Comparison of ENCODE assay signal across 18 mouse cellular contexts in genomic region chr3:107529182-107529581, GRCm38 (mm10). TPM values are rescaled to one million over a fixed set of nuclear protein-coding genes. Genes with fewer than 3 reads are reported as not detected.
DNase-seq lines count a peak whose midpoint lies in the region; ATAC-seq and TF ChIP-seq lines count a peak whose summit lies in the region.
"Had no signal": no experiment of that assay in that cellular context is flagged by ENCODE, and none has a peak within 500 bp of the region (broad histone marks: within the 10 kb centered on the region; RNA-seq: fewer than 3 reads in every experiment).

No protein-coding gene starts in this region.

- H3K79me2 ChIP-seq in macrophage (ENCODE audit: inconsistent target): no peaks in the 10 kb centered on the region

- no peak for DNase-seq in cerebellum, adult 2 months
- DNase-seq in cerebellum, adult 11-12 months: no peak
- no peak for DNase-seq in neural tube, embryonic 10.5 days (ENCODE audit: extremely low spot score, low spot score)
- DNase-seq in thymus, postnatal 4 days: no peak
- DNase-seq in lung, postnatal 10 days: no peak
- DNase-seq in cerebellum, adult 8-10 months: no peak

- peak overlapping the region; percentile 42; the same call in 1 of the 2 replicates for H3K27ac ChIP-seq in cerebellum, adult 2 months (ENCODE audit: insufficient read depth, low read length)
- H3K27ac ChIP-seq in neural tube, embryonic 13.5 days (replicated peaks): peak overlapping the region; percentile 85
- H3K27ac ChIP-seq in macrophage: peak overlapping the region; percentile 19
- H3K27ac ChIP-seq: kidney, postnatal 0 days; limb, embryonic 12.5 days had no signal

- H3K4me2 ChIP-seq in neural tube, embryonic 13.5 days: peak overlapping the region; percentile 37; the same call in 1 of the 2 replicates

- no peak for TF ChIP-seq CTCF in cerebellum, adult 2 months (IDR thresholded peaks at IDR 0.05; ENCODE audit: borderline replicate concordance, insufficient read depth, low read depth, low read length)

- peak; percentile 2; the same call in 1 of the 2 replicates for ATAC-seq in neural tube, embryonic 13.5 days (ENCODE audit: low read depth)
- ATAC-seq: inflammation-experienced regulatory T-cells, adult 6 months had no signal

- H3K36me3 ChIP-seq in neural tube, embryonic 13.5 days: no peaks in the 10 kb centered on the region
- H3K36me3 ChIP-seq in macrophage (ENCODE audit: inconsistent target): no peaks in the 10 kb centered on the region
- H3K36me3 ChIP-seq: G1E; limb, embryonic 12.5 days had no signal

- 69% methylated on average over 5 of the region's 5 CpGs for WGBS in cerebellum, adult 2 months
- 70% methylated on average over 5 of the region's 5 CpGs for WGBS in neural tube, embryonic 13.5 days
- WGBS in macrophage (ENCODE audit: missing documents): 74% methylated on average over 5 of the region's 5 CpGs

- peaks cover 29% of the 10 kb centered on the region for H3K4me1 ChIP-seq in cerebellum, adult 2 months (ENCODE audit: control insufficient read depth, insufficient read depth, low read length)
- H3K4me1 ChIP-seq in neural tube, embryonic 13.5 days (replicated peaks): peaks cover 27% of the 10 kb centered on the region

- H3K9me3 ChIP-seq in neural tube, embryonic 13.5 days: no peaks in the 10 kb centered on the region
- H3K9me3 ChIP-seq: G1E; limb, embryonic 12.5 days had no signal

- H3K9ac ChIP-seq in neural tube, embryonic 13.5 days: no peak overlapping the region
- H3K9ac ChIP-seq: limb, embryonic 12.5 days had no signal

- H3K4me3 ChIP-seq in cerebellum, adult 2 months (replicated peaks; ENCODE audit: insufficient read depth, low read depth, low read length): no peak overlapping the region
- no peak overlapping the region for H3K4me3 ChIP-seq in neural tube, embryonic 13.5 days
- H3K4me3 ChIP-seq in macrophage (ENCODE audit: inconsistent target): no peak overlapping the region
- H3K4me3 ChIP-seq: limb, embryonic 12.5 days had no signal

- no peaks in the 10 kb centered on the region for H3K27me3 ChIP-seq in cerebellum, adult 2 months (ENCODE audit: control insufficient read depth, insufficient read depth, low read length)
- no peaks in the 10 kb centered on the region for H3K27me3 ChIP-seq in neural tube, embryonic 13.5 days
- H3K27me3 ChIP-seq: limb, embryonic 12.5 days had no signal

- TF ChIP-seq POLR2A in cerebellum, adult 2 months (IDR thresholded peaks at IDR 0.05; ENCODE audit: borderline replicate concordance, insufficient read depth, low read length): no peak

RNA-seq across cellular contexts. Expression of gene Slc6a17, which starts 11.4 kb away (rescaled TPM):
- 158 and 176 TPM in 2 replicates for polyA plus RNA-seq in cerebellum, adult 2 months (2012; rRNA removed)
- 8.1 and 8.7 TPM in 2 replicates for polyA plus RNA-seq in neural tube, embryonic 13.5 days (2015; fragmentation: Nextera tagmentation; extraction: Ambion mirVana)
- total RNA-seq in macrophage (2018; cell fraction: chromatin; rRNA removed): 1 to 10 TPM in 4 of 26 experiments, under 1 TPM in 7, not detected in 15; 0.25 to 1.9 (median 0.66) TPM
- total RNA-seq in macrophage (2018; cell fraction: cytosol; rRNA removed): under 1 TPM in 15 of 26 experiments, not detected in 11; under 0.01 to 0.47 (median 0.10) TPM
- 1 to 10 TPM in 2 of 26 experiments, under 1 TPM in 6, not detected in 18; 0.20 to 1.3 (median 0.40) TPM for total RNA-seq in macrophage (2018; cell fraction: nucleus; rRNA removed)
- polyA plus RNA-seq in macrophage (2018): 0.04 to 0.05 TPM in 2 of 3 replicates, not detected in the other
- polyA plus RNA-seq: G1E; inflammation-experienced regulatory T-cells, adult 6 months had no signal

RNA-seq across cellular contexts. Expression of gene Ubl4b, which starts 25.7 kb away (rescaled TPM):
- not detected in 2 replicates for polyA plus RNA-seq in cerebellum, adult 2 months (2012; rRNA removed)
- not detected in 2 replicates for polyA plus RNA-seq in neural tube, embryonic 13.5 days (2015; fragmentation: Nextera tagmentation; extraction: Ambion mirVana)
- total RNA-seq in macrophage (2018; cell fraction: chromatin; rRNA removed): not detected
- not detected for total RNA-seq in macrophage (2018; cell fraction: cytosol; rRNA removed)
- total RNA-seq in macrophage (2018; cell fraction: nucleus; rRNA removed): not detected
- not detected in 3 replicates for polyA plus RNA-seq in macrophage (2018)
- total RNA-seq: gastrocnemius, adult 8-10 months; layer of hippocampus, postnatal 10 days had no signal
- polyA plus RNA-seq: C2C12; G1E; heart, embryonic 11.5 days; inflammation-experienced regulatory T-cells, adult 6 months; kidney, postnatal 0 days; liver, embryonic 16.5 days; neural tube, embryonic 11.5 days had no signal

Comparison
In these comparisons a context has a peak if more than half of its experiments do, and no peak if none do; other contexts are left out.
1. H3K27ac ChIP-seq: peak in every context shown above with its lines; median percentile 85 in neural tube, embryonic 13.5 days; 42 in cerebellum, adult 2 months; 19 in macrophage.
2. RNA of gene Slc6a17, which starts 11.4 kb away (polyA plus RNA-seq): 158 to 176 TPM in cerebellum, adult 2 months; 8.1 to 8.7 TPM in neural tube, embryonic 13.5 days and 0.04 to 0.05 TPM in macrophage; every median in the first group is over 10 times any median in the second.